Mouse (Mus musculus): Measurements from ENCODE around the gene BC029722.
"Not testable (repeated sequence)": the region's sequence is repeated elsewhere in the genome, so short reads cannot be mapped to it uniquely, and the experiment has no call there.

The BC029722 gene

GRCm38 (mm10) chr2:155819392-155819448, at the start of gene BC029722:
TSS of gene BC029722 (minus strand) at chr2:155819426.
- DNase-seq = no peak

GRCm38 (mm10) chr2:155868320-155868719, 49.1 kb upstream of the BC029722 start:
- DNase-seq = no peak

- DNase-seq = no peak
Observed at GRCm38 (mm10) chr2:155863301-155863867, 44.2 kb upstream of the BC029722 start.

GRCm38 (mm10) chr2:155862573-155863300, 43.5 kb upstream of the BC029722 start:
- DNase-seq = peak; percentile 67

- DNase-seq = no peak
Observed at GRCm38 (mm10) chr2:155861581-155861980, 42.4 kb upstream of the BC029722 start.

- no peak for DNase-seq
Observed at GRCm38 (mm10) chr2:155860102-155860501, 40.9 kb upstream of the BC029722 start.

- no peak for DNase-seq
Observed at GRCm38 (mm10) chr2:155852536-155852935, 33.3 kb upstream of the BC029722 start.

- DNase-seq = no peak
Observed at GRCm38 (mm10) chr2:155850120-155850519, 30.9 kb upstream of the BC029722 start.

- no peak for DNase-seq
Observed at GRCm38 (mm10) chr2:155849464-155849863, 30.2 kb upstream of the BC029722 start.

GRCm38 (mm10) chr2:155848291-155848690, 29.1 kb upstream of the BC029722 start:
- DNase-seq = peak; percentile 88

GRCm38 (mm10) chr2:155846930-155847329, 27.7 kb upstream of the BC029722 start:
- no peak for DNase-seq

- DNase-seq = no peak
Observed at GRCm38 (mm10) chr2:155838961-155839360, 19.7 kb upstream of the BC029722 start.

- DNase-seq = no peak
Observed at GRCm38 (mm10) chr2:155837961-155838360, 18.7 kb upstream of the BC029722 start.

- DNase-seq = no peak
Observed at GRCm38 (mm10) chr2:155834732-155835131, 15.5 kb upstream of the BC029722 start, which contains the start of gene Fam83c. TSS of gene Fam83c (minus strand) at chr2:155834854.

GRCm38 (mm10) chr2:155832087-155832486, 12.9 kb upstream of the BC029722 start:
- not testable (repeated sequence) for DNase-seq

GRCm38 (mm10) chr2:155831302-155831701, 12.1 kb upstream of the BC029722 start:
- DNase-seq = no peak

- DNase-seq = no peak
Observed at GRCm38 (mm10) chr2:155830841-155831240, 11.6 kb upstream of the BC029722 start.

- peak; percentile 92 for DNase-seq
Observed at GRCm38 (mm10) chr2:155826630-155827424, 7.6 kb upstream of the BC029722 start, which contains the start of gene Eif6. TSS of gene Eif6 (minus strand) at chr2:155826925.

GRCm38 (mm10) chr2:155825904-155826629, 6.8 kb upstream of the BC029722 start:
- DNase-seq = peak; percentile 37

GRCm38 (mm10) chr2:155823722-155824121, 4.5 kb upstream of the BC029722 start:
- DNase-seq = no peak

- no peak for DNase-seq
Observed at GRCm38 (mm10) chr2:155820779-155821178, 1.6 kb upstream of the BC029722 start.

GRCm38 (mm10) chr2:155819449-155820251, 424 bp upstream of the BC029722 start:
- peak; percentile 65 for DNase-seq
